Mouse (Mus musculus): ENCODE measurements around the gene Ctdsp1.

DNA sequence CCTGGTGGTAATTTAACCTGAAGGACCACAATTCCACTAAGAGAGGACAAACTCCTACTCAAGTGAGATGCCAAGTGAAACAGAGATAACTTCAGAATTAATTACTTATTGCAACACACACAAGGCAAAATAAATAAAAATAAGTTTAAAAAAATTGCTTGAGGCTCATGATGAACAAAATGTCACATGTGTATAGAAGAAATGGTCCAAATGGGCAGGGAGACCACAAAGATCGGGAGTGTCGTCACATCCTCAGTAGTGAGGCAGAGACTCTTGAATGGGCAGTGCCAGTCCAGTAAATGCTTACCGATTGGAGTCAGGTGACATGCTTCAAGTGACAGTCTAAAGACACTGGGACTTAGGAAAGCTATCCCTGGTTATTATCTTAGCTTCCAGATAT, 9.2 kb downstream of the Ctdsp1 start:
- TF ChIP-seq POLR2A (IDR thresholded peaks at IDR 0.05; ENCODE audit: borderline replicate concordance, low read depth, low read length) (no peak), CTCF (IDR thresholded peaks at IDR 0.05; ENCODE audit: low read depth, low read length) (no peak)

Data from bone marrow macrophage, adult 2 months (primary cell).